Mouse (Mus musculus) activated CD4-positive, CD25-positive, alpha-beta regulatory T cell, adult 4 months (primary cell): ENCODE results near the gene Nme9. TPM values are rescaled to one million over a fixed set of nuclear protein-coding genes. Genes with fewer than 3 reads are reported as not detected.

Source experiments
- ATAC-seq: one replicate; pipeline ENCODE4 v1.8.0; 2017
- polyA plus RNA-seq, 2 experiments: library from polyadenylated mRNA; unstranded; fragments of 100-300 nt; shearing (Covaris generic); gene quantifications; one replicate each; pipeline ENCODE4 v1.2.1; 2017

Nme9 gene
- polyA plus RNA-seq: not detected

DNA sequence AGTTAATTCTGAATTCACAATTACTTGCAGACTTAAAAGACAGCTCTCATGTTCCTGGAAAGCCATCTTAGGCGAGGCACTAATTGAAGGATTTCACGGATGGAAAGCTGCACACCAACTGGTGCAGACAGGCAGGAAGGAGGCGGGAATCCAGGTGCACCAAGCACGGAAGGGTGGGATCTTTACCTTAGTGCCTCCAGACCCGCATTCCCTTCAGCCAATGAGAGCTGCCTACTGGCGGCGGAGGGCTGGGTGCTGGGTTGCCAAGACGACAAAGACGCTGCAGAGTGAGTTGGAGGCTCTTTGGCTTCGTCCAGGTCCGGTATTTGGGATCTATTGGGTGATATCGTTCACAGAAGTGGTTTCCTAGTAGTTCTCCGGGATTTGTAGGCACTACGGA, at the start of gene Nme9:
Gene Nme9, plus strand, starts transcription at position 315 of the 400 bp plus-strand sequence.
- no peak for ATAC-seq

DNA sequence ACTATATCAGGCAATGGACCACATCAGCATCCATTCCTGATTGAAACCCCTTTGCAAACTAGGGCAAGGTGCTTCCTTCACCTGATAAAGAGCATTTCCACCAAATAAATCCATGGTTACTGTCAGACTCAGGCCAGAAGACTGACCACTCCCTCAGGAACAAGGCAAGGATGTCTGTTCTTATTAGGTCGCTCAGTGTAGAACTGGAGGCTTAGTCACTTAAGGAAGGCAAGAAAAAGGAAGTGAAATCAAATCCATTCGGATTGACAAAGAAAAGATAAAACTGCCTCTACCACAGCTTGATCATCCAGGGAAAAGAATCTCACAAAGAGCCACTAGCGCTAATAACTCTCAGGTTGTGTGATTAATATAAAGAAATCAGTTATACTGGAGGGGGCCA, 42.0 kb upstream of the Nme9 start:
- no peak for ATAC-seq

DNA sequence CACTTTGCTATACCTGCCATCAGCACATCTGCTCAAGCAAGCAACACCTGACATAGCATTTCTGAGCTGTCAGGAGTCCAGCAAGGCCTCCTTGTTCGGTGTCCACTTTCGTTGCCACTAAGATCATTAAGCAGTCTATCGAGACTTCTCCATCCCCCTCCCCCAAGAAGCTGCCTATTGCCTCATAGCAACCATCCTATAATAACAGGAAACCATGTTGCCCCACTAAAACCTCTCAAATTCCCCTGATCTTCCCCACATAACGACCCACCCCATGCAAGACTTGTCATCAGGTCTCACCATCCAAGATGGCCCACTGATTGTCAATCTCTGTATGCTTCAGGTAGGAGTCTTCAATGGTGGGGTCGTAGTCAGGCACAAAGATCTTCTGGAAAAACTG, 40.2 kb upstream of the Nme9 start:
- ATAC-seq: no peak

DNA sequence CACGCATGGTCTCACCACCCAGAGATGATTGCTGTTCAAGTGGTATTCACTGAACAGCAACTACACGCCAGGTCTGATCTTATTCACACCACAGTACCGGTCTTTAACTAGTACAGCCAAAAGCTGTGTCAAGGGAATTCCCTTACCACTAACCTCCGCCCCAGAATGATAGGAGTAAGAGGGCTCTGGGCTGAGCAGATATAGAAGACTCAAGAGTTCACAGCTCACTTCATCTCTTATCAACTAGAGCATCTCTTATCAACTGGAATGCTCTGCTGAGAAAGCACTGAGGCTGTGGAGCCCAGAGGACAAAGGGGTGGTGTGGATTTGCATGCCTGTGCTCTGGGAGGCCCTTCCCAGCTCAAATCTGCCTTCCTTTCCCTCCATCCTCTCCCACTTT, 39.5 kb upstream of the Nme9 start:
- ATAC-seq: no peak

DNA sequence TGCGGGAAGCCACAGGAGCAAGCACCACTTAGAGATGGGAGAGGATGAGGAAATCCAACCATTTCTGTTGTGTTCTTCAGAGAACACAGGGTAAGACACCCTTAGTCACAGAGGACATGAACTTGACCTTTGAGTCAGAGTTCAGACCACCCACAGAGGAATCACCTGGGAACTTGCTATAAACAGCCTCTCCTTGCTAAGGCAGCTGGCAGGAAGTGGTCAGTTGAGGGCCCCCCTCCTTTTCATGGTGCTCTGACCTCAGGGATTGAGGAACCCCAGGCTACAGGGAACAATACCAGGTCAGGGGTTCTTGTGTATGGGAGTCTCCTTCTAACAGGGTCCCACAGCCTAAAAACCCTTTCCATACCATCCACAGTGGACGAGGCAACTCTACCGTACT, 34.5 kb upstream of the Nme9 start:
- ATAC-seq: no peak

DNA sequence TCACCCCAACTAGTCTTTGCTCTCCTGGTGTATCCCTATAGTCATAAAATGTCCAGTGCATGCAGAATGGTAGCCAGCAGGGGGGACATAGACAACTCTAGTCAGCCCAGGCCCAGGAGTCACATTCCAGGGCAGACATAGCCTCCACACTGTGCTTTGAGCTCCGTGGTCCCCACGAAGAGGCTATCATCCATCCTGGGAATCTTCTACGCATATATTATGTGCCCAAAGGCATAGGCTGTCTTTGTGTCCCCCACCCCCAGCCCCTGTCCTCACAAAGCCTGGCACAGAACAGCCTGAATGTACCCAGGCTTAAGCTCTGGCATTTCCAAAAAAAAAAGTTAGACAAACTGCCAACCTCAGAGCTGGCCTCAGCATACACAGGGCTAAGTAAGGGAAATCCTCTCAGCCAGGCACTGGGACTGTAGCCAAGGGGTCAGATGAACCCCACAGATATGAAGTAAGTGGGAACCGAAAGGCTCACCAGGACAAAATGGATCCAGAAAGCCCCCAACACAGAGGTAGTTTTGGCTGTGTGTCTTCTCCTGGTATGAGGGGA, 33.9 kb upstream of the Nme9 start:
- ATAC-seq: no peak

DNA sequence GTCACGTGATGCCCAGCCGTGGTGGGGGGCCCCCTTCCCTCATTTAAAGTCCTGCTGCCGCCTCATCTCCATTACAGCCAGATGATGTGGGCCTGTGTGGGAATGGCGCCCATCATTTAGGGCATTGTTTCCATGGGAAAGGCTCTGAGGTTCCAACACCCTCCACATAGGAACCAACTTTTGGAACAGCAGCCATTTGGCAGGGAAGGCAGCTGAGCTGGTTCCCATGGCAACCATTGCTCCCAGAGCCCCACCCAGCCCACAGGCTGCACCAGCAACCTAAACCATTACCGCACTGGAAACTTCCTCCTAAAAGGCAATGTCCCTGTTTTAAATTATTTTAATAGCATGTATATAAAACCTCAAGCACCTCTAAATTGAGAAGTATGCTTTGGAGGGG, 32.9 kb upstream of the Nme9 start:
- ATAC-seq: no peak

DNA sequence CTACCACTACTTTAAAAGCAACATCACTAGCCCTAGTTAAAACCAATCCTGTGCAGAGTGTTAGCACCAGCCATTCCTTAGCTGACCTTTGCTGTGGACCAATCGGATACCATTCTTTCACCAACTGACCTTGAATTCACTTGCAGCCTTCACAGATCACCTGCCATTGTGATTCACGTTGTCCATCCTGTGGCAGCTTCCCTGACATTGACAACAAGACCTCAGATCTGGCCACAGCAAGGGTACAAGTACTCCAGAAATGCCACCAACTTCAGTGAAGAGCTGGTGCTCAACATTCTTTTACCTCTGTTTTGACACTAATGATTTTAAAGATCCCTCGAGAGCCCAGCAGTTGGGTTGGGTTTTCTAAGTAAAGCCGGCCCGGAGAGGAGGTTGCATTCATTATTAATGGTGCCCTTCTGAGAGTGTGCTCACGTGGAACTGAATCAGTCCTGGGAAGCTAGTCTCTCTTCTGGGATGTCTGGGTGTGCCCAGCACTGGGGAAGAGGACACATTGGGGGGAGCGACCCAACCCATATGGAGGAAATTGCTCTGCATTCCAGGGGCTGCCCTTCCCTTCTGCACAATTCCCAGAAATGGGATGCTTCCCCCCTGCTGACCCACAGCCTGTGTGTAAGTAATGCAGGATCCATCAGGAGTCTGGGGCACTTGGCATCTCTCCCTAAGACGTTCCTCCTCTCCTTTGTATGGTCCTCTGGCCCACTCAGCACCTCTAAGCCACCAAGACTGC, 31.1 kb upstream of the Nme9 start:
- no peak for ATAC-seq

DNA sequence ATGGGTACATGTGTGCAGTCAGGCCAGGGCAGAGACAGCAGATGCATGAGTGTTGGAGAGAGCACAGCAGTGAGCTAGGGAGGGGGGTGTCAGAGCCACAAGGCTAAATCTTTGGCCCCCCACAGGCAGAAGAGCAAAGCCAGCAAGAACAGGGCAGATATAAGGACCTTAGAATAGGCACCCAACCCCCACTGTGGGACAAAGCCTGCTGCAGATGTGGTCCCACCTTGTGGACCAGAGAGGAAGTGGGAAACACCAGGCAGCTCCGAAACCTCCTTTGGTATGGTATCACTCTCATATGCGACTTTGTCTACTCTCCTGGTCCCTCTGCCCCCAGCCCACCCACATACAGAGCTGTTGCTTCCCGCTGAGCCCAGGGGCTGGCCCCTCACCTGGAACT, 29.4 kb upstream of the Nme9 start:
- no peak for ATAC-seq

DNA sequence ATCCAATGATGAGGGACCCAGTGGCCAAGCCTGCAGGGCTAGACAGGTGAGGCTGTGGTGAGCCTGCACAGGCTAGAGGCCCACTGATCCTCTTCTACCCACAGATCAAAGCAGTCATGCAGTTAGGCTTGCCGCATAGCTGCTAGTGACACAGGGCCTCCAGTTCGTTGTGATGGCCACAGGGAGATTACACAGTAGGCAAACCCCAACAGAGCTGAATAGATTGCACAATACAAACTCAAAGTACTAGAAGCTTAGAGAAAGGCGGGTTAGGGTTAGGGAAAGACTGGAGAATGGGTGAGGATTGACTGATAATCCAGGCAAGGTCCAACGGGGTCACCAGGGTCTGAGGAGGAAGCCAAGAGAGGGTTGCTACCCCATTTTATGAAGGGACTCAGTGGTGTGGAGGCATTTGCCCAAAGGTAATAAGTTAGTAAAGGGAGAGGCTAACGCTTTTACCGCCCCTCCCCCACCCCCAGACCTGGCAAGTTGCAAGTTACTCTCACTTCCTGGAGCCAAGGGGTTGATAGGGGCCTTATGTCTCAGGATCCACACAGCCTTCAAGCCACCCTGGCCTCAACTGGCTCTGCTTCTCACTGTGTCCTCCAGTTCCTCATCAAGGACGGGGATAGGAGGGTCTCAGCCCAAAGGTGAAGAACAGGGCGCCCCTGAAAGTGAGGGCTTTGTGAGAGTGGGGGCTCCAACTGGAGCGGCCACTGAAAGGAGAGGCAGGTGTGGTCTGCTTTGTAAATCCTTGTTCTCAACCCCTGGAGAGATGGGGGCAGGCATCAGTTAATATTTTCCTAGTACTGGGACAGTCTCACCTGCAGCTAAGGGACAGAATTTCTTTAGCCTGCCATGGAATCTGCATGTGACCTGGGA, 27.3 kb upstream of the Nme9 start:
- no peak for ATAC-seq

DNA sequence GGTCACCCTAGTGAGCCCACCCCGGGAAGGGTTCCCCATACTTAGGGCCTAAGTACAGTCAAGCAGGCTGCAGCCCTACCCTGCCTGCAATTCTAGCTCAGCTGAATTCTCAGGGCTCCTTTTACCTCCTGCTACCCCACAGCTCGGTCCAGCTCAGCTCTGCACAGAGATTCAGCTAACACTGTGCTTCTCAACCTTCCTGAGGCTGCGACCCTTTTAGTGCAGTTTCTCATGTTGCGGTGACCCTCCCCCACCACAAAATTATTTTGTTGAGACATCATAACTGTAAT, 26.8 kb upstream of the Nme9 start:
- ATAC-seq: no peak

DNA sequence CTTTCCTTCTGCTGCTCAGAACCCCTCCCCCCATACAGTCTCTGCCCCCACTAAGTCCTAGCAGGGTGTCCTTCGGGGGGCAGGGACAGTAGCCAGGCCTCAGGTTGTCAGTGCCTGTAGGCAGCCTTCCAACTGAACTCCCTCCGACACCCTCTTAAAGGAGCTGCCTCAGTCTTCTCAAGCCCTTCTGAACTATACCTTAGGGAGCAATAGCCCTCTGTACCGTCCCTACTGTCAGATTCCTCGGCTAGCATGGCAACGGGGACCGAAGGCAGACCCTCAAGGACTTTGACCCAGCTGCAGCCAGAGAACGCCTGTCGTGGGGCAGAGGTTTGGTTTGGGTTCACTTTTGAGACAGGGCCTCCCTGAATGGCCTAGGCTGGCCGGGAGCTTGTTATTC, 26.0 kb upstream of the Nme9 start:
- no peak for ATAC-seq

DNA sequence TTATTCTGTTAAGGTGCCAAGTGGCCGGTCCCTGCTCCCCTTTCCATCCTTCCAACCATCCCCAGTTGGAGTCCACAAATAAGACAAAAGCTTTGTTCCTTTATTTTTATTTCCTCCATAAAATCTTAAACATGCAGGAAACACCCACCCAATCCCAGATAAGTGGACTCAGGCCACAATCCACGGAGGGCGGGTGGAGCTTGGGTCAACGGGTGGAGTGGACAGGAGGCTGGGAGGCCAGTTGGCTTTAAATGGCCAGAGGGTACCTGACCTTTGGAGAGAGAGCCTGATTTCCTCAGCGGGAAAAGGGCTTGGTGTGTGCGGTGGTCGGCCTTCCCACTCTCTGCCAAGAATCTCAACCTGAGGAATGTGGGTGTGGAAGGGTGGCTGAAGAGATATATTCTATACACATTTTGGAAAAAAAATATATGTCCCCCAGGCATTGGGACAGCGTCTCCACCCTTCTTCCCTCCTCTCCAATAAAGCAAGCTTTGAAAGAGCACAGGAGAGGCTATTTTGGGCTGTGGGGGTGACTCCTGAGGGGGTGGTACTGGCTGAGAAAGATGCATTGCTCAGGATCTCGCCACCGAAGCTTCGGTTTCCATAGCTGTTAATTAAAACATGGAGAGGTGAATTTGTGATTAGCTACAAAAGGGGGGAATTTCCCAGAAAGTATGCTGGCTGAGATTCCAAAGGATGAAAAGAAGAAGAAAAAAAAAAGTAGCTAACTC, 22.5 kb upstream of the Nme9 start:
- ATAC-seq: no peak

DNA sequence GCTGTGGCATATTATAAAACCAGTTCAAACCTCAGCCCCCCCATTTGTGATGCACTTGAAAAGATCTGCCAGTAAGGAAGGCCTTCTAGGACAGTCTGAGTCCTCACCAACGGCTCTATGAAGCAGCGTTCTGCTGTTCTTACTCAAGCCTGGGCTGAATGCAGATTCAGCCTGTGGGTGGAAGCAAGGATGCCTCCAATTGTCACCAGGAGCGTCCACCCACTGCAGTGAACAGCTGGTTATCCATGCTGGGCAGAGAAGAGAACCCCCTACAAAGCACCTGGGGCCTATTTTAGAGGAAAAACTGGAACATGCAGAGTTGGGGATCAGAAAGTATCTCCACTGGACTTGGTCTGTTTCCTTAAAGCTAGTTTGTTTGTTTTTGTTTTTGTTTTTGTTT, 21.4 kb upstream of the Nme9 start:
- no peak for ATAC-seq

DNA sequence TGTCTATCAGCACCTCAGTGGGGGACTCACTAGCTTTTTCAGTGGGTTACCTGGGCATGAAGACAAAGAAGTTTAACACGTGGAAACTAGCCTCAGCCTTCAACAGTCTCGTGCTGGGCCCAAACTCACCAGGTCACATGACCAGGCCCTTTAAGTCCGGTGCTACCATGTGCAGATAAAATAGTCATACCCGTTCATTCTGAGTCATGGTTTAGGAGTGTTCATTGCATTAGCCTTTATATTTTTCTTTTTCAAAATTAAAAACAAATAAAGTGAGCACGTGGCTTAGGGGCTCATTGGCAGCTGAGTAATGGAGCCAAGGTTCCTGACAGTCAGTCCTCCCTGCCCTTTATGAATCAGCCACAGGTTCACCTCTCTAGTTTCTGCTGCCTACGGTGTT, 20.5 kb upstream of the Nme9 start:
- ATAC-seq: no peak

DNA sequence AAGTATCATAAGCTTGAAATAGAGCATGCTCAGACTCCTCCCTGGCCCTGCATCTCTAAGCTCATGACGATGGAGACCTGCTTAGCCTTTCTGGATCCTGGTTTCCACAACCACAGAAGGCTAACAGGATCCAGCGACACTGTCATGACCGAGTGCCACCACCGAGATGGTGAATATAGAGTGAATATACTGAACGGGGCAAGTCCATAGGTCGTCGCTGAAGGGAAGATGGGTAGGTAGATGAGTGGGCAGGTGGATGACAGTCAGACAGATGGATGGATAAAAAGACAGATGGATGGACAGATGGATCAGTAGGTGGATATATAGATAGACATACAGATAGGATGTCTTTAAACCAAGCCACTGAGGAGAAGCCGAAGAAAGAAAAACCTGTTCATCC, 19.9 kb upstream of the Nme9 start:
- no peak for ATAC-seq

DNA sequence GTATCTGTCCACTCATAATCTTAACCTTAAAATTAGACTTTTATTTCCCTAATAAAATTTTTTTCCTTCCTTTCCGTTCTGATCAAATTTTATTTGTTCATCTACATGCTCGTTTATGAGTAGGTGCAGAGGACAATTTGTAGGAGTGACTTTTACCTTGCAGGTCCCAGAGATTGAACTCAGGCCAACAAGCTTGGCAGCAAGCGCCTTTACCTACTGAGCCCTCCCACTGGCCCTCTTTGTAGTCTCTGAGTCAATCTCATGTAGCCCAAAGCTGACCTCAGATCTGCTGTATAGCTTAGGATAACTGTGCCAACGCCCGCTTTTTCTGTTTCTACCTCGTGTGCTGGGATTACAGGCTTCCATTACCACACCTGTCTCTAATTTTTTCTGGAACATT, 19.3 kb upstream of the Nme9 start:
- ATAC-seq: no peak

DNA sequence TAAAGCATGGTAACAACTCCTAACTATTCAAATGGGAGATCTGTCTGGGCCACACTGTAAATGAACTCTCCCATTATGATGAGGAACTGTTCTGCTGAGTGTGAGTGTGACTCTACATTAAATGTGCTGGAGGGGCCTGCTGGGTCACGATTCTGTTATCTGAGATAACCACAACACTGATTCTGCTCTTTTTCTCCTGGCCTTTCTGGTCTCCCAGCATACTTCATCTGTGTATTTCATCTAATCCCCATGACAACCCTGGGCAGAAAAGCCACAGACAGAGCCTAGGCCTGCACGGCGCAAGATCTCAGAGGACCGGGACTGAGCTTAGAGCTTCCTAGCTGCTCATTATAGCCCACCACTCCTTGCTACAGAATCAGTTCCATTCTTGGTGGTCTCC, 18.8 kb upstream of the Nme9 start:
- ATAC-seq: no peak

DNA sequence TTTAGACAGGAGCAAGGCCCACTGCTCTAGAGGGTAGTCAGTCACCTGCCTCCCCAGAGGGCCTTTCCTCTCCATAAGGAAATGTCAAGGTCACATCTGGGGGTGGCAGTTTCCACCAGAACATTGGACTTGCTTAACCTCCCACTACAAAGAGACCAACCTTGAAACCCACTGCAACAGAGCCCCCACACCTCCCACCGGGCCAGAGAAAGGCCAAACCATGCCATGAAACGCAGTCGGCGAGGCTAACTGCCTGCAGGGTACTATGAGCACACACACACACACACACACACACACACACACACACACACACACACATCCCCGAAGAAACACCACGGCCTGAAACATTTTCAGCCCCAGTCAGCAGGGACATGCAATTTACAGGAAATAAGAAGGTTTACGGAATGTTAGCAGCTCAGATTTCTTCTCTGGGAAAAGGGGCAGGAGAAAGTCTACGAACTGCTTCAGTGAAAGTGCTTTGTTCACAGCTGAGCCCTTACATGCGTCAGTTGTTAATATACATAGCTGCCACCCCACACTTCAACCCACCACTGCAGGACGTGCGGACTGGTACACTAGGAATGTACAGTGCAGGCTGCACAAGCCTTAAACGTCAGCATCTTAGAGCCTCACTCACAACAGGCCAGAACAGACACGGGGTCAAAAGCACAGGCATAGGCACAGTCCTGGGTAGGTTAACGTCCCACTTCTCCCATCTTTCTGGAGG, 16.2 kb upstream of the Nme9 start:
- ATAC-seq: no peak

DNA sequence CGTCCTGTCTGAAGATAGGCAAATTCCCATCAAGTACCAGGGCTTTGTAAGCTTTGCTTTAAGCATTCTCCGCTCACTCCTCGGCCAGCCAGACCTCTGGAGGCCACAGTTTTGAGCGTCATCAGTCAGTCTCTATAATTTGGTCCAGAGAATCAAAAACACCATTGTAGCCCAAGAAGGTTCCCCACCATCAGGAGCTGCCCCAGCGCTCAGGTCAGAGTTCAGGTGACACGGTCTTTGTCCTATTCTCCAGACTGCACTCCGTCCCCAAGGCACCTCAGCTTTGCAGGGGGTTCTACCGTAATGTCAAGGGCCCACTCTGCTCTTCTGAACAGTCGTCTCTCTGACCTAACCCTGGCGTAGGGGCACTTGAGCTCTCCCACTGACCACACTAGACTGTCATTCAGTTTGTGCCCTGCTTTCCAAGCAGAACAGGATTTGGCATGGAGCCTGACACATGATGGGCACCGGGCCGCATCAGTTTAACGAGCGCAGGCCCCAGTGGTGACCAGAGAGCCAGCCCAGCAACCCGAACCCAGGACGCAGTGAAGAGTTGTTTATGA, 15.6 kb upstream of the Nme9 start:
- ATAC-seq: no peak

DNA sequence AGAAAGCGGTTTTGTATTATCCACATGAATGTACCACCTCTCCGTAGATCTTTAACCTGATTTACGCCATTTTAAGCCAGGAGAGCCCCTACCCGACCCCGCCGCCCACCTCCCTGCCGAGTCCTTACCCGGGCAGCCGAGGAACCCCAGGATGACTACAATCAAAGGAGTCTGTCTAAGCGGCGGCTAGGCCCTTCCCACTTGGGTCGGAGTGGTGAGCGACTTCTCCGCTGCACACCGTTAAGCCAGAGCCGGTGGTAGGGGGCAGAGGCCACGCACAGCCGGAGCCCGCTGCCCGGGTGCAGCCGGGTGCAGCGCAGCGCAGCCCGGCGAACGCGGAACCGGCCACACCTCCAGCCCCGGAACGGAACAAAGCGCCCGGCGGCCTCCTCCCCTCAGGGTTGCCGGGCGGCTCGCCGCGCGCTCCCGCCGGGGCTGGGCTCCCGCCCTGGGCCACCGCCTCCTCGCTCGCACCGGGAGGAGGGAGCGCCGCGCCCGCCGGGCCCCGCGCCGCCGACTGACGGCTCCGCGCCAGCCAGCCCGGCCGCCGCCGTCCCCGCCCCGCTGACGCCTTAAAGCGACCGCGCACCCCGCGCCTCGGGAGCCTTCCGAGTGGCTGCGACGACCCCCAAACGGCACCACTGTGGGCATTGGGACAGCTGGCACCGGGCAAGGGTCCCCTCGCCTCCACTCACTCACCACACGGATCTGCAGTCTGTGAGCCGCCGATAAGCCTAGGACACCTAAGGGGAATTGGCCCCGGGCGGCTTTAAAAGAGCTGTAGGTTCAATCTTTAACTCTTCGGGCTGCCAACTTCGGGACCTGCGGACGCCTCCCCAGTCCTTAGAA, 14.9 kb upstream of the Nme9 start:
- peak; percentile 49 for ATAC-seq
